Mouse (Mus musculus): ENCODE data around the gene Chst10.

DNA sequence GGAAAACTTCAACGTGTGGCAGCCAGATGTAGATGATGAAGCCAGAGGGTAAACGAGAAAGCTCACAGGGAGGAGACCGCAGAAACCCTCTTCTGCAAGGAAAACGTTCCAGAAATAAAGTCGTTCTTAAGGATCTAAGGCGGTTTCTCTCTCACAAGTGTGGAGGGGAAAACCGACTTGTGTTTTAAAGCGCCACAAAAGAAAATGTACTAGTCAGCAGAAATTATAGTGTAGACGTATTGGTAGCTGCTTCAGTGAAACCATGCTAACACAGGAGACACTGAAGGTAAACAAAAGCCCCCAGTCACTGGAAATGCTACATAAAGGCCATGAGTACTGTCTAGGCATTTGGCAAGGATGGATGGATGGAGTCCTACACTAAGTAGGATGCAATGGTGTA is 80.7 kb downstream of the Chst10 start:
- TF ChIP-seq GABPA (IDR thresholded peaks at IDR 0.05; ENCODE audit: insufficient replicate concordance, low read depth, low read length) (no peak), POLR2A (IDR thresholded peaks at IDR 0.05; ENCODE audit: low read depth, low read length) (no peak), CTCF (conservative IDR thresholded peaks at IDR 0.05 in 1 of 2, IDR thresholded peaks at IDR 0.05 in 1 of 2; ENCODE audit: low read depth in 2 of 2, low read length in 2 of 2) (no peak), ELF1 (IDR thresholded peaks at IDR 0.05; ENCODE audit: low read depth, low read length) (no peak)

Data from CH12.LX (cell line).